Mouse (Mus musculus) adrenal gland, adult 18-20 months (tissue): ENCODE measurements at regions not wholly inside any gene's neighbourhood (a gene's known extent, or its start where the extent isn't known, plus 50 kb on each side); places are given as distances from the start of the nearest gene placed in this dataset.

ENCODE experiments used
- DNase-seq, 2 experiments: peaks; one replicate each; pipeline ENCODE4 v3.0.0; 2021 to 2022; ENCODE audit warnings: low spot score in 2 of 2

DNA sequence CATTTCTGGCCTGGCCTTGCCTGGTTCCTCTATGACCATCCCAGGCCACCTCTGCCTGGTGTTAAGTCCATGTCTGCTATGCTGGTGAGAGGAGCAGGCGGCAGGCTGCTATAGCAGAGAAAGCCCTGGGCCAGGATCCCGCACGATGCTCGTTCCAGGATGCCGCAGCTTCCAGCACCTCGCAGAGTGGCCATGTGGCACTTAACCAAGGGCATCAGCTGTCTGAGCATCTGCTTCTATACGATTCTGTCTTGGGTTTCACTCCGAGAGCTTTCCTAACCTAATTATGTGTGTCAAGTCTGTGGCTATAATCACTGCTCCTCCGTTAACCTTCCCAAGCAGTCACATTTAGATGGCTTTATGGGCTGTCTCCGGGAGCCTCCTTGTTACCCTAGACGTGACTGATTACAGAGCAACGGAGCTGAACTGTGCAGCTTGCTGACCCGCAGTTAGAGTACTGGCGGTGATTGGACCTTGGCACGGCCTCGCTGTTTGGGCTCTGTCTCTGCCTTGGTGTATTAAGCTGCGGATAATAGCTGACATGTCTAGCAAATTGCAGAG is 64.4 kb downstream of the Ackr3 start:
- no peak for DNase-seq

DNA sequence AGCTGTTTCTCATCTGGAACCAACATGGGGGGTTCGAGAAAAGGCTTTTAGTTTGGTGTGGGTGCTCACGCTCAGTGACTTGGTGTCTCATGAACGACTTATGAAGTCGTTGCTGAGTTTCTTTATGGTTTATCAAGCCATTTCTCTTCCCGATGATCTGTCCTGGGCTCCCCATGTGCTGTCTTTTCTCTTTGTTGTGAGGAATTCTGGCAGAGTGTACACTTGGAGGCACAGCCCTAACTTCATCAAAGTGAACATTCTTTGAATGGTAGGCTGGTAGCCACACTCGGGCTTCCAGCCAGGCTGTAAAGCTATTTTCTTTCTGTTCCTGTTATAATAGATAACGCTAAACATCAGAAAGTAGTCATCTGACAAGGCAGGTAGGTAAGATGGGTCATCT is 65.2 kb downstream of the Ackr3 start:
- no peak for DNase-seq

DNA sequence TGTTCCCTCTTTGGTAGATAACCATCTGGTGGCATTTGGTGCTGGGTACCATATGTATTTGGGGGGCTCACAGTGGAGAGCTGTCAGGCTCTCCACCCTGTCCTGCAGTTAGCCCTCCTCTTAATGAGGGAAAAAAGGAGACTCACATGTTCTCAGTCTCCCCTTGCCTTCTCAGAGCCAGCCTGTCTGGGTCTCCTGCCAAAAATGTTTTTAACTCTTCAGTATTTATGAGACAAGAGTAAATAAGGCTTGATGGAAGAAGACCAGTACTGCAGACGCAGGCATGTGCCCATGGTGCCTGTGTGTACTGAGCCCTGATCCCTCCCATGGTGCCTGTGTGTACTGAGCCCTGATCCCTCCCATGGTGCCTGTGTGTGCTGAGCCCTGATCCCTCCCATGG is 66.1 kb downstream of the Ackr3 start:
- no peak for DNase-seq

DNA sequence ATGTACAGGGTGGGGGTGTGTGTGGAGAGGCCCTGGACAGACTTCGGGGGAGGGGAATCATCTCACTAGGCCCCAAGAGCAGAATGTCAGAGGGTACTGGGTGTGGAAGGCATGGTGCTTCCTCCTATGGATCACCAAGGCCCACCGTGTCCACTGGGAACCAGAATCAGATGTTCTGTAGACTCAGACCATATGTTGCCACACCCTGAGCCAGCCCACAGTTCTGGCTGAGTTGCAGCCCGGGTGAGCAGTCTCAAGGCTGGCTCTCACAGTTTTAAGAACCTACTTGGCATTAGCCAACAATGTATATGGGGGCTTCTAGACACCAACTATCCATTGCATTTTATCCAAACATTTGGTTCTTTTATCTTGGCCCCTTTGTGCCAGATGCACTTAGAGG is 67.5 kb downstream of the Ackr3 start:
- no peak for DNase-seq

DNA sequence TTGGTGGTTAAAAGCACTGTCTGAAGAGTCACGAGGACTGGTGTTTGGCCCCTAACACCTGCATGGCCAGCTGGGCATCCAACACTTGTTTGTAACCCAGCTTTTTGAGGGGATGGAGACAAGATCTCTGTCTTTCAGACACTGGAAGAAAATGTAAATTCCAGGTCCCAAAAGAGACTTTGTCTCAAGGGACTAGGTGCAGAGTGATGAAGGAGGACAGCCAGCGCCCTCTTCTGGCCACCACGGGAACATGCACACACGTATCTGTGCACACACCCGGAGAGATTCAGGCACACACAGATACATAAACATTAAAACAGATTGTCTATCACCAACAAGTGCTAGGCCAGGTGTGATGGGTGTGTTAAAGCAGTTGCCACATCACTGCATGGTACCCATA is 68.6 kb downstream of the Ackr3 start:
- no peak for DNase-seq

DNA sequence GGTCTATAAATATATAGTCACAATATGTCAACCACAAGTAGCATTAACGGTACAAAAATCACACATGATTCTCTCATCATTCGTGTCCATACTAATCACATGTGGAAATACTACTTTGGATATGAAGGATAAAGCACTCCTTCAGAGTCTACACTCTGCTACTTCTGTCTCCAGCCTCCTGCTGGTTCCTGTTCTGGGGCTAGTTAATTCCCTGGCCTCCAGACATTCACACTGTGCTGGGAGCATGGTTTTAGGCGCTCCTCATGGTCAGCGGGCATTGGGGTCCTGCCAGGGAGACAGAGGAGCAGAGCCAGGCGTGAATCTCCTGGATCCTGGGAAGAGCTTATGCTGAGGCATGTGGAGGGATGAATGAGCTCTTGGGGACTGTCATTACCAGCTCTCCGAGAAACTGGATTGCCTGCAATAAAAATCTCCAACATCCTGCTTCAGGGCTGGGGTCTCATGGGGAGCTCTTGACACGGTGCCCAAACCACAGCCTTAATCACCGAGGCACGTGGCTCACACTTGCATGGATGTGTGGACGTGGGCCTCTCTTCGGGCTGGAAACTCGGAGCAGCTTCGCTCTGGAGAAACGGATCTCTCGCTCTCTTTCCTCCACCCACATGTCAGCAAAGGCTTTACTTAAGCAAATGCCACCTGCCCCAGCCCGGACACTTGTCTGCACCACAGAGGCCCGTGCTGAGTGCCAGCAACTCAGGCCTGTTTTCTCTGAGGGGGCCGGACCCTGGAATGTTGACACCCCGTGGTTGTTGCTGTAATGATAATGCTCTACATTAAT is 69.2 kb downstream of the Ackr3 start:
- DNase-seq = no peak

DNA sequence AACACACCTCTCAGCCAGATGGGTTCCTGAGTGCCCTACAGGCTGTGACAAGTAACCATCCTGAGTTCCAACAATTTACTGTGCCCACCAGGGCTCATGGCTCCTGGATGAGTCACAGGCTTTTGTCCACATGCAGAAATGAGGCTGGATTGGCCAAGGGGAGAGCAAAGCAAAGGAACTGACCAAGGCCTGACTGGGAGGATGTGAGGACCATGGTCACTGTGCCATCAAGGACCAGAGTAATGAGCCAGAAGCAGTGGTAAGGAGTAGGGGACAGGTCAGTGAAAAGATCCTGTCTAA is 69.8 kb downstream of the Ackr3 start:
- no peak for DNase-seq

DNA sequence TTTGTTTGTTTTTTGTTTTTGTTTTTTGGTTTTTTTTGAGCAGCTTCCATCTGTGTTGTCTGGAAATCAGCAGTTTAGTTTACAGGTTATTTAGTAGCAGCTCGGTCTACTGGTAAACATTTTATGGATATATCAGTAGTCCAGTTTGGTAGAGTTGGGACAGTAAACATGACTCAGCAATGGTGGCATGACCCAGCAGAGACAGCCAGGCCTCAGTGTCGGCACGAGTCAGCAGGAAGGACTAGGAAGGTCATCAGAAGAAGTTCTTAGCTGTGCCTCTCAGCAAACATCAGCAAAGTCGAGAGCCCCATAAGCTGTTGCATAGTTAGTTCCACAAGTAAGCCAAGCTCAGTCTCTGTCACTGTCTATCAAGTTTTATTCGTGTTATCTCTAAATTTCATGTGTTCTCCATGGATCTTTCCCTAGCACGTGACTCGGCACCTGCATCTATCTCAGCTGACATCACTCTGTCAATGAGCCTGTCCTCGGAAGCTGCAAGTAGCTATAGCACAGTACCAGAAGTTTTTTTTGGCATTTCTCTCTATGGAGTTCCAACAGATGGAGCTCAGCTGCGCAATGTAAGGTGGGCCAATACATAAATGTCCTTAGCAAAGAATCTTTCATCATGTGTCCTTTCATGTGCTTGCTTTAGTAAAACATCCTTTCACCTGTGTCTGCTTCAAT is 71.3 kb downstream of the Ackr3 start:
- no peak for DNase-seq

DNA sequence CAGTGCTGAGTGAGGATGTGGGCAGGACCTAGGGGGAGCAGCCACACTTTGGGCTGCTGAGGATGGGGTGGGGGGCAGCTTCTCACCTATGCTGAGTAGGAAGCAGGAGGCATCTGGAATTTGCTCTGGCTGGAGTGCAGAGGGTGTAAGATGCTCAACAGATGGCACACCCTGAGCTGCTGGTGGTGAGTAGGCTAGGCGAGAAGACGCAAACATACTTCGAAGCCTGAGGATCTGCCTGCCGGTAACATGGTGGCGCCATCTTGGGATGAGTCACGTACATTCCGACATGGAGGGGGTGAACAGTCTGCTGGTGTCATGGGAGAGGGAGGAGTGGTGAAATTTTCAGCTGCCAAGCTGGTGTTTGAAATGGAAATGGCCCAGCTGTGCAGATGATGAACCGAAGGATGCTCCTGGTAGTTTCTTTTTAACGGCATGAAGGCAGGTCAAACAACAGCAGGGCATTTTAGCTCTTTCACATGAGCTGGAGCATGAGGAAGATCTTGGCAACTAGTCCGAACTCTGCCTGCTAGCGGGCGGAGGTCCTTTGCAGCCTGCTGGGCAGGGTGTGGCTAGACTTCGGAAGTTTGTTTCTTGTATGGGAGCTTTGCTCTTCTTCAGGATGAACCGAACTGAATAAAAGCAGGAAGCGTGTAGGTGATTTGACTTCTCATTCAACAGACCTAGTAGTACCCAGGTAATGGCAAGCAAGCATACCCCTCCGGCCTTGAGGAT is 72.2 kb downstream of the Ackr3 start:
- DNase-seq = no peak

DNA sequence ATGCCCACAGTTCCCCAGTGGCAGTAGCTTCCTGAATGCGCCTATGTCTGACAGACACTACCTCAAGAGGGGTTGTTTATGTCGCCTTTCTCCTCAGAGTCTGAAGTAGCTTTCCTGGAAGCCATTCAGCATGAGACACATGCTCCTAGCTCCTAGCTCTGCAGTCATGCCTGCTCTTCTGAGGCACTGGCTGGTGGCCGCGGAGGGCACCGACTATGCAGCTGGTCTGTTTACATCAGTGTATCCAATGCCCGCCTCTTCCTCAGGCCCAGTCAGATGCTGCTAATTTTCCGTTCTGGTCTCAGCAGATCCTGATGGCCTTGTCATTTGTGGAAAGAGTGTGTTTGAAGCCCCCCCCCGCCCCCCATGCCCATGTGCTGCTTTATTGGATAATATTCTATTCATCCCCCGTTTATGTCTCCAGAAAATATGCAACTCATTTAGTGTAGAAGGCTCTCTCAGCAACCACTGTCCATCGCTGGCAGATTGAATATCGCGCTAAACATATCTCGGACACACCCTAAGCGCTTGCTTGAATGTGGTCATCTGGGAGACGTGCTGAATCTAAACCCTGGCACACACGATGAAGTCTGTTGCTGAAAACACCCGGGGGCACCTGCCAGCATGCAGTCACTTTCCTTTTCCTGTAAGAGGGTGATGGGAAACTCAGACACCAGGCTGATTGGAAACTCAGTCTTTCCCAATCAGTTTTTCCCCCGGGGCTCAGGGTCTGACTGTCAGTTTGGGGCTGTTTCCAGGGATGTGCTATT is 73.9 kb downstream of the Ackr3 start:
- DNase-seq = no peak

DNA sequence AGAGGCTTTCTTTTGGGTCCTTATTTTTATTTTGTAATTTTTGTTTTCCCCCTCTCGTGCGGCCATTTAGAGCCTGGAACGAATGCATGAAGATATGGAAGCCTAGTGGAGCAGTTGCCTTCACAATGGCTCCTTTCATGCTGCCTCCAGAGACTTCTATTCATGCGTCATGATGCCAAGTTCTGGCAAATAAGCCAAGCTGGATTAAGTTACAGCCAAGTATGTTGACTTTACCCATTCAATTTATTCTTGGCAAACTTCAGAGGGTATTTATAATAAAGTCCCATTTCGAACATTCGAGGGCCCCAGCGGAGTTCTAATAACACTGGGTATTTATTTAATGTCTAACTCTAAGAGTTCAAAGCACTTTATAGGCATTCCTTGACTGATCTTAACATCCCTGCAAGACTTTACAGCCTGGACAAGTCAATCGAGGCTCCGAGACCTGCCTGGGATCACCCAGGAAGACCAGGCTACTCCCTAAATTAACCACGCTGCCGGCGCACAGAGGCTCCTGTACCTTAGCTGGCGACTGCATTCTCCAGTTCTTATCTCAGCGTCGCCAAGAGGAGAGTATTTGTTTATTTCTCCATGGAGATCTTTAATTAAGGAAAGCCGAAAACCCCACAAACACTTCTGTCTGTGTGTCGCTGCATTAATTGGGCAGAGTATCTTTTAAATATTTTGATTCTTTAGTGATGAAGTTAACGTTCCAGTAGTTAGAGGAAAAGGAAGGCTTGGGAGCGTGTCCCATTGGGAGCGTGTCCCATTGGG is 75.5 kb downstream of the Ackr3 start:
- no peak for DNase-seq

DNA sequence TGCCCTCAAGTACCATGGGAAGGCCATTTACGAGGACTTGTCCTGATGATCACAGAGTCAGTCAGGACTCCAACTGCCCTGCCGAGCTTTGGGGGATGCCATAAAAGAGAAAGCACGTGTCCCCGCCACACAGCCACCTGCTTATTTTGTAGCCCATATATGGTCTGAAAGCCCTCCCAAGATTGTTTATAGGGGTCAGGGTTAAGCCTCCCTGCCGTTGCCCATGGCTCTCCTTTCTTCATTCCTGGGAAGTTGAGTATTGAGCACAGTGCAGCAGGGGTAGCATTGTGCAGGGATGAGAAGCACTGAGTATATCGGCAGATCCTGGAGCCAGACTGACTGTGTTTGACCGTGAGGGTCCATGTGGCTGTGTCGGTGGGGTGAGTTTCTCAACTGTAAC is 76.4 kb downstream of the Ackr3 start:
- DNase-seq = no peak

DNA sequence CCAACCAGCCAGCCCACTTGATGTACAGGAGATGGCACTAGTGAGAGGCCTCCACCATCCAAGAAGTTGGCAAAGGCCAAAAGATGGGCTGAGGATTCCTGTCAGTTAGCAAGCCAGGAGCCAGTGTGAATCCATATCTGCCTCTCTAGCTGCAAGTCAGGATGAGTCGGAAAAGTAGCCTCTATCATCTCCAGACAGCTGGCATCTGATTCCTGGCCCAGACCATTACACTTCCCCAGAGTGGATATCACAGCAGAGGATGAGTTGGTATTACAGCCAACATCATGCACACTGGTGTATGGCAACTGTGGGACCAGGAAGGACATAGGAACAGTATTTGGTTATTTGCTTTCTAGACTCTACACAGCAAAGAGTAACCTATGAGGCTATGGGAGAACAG is 77.5 kb downstream of the Ackr3 start:
- DNase-seq = no peak

DNA sequence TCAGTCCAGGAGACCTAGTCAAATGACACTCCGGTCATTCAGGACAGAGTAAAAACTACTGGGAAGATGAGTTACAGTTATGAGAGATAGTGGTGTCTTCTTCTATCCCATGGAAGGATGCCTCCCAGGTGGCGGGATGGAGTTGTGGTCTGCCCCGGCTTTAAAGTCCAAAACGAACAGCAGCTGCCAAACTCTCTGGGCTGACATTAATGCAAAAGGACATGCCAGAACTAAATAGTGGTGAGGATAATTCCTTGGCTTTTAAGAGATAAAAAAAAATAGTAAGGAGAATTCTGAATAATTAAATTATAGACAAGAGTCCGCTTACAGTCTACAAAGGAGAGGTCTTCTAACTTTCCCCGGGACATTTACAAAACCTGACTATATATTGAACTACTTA is 78.2 kb downstream of the Ackr3 start:
- DNase-seq = no peak

DNA sequence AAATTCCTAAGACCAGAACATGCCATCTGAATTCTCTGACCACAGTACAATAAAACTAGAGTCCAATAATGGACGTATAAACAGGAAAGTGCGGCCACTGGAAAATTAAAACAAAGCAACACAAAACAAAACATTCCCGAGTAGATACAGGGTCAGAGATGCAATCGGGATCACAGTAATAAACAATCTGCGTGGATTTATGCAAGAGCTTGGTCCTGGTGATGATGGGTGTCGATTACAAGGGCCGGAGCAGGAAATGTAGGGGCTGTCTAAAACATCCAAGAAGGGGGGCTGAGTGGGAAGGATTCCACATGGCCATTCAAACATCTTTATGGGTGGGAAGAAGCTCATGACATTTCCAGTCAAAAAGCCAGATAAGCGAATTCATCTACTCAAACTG is 78.6 kb downstream of the Ackr3 start:
- no peak for DNase-seq

DNA sequence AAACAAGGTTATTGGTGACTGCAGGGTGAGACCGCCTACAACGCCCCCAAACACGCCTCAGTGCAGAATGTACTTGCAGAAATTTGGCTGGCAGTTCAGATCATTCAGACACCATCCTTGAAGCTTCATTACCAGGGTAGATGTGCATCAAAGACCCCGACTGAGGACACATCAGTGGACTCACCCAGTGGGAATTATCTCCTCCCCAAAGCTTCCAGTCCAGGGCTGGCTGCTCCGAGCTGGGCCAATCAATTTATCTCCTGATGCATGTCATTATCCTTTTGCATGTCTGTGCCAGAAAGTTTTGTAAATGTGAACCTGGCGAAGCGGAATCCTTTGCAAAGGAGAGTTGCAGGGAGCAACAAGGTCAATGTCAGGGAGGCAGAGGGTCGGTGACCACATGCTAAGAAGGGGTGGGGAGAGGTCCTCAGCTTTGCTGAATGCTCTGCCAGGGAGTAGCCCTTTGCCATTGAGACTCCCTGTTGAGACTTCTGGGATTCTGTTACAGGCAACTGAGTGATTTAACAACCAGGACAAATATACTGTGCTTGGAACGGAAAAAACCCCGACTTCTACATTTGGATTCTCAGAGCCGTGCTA is 79.5 kb downstream of the Ackr3 start:
- DNase-seq = no peak

DNA sequence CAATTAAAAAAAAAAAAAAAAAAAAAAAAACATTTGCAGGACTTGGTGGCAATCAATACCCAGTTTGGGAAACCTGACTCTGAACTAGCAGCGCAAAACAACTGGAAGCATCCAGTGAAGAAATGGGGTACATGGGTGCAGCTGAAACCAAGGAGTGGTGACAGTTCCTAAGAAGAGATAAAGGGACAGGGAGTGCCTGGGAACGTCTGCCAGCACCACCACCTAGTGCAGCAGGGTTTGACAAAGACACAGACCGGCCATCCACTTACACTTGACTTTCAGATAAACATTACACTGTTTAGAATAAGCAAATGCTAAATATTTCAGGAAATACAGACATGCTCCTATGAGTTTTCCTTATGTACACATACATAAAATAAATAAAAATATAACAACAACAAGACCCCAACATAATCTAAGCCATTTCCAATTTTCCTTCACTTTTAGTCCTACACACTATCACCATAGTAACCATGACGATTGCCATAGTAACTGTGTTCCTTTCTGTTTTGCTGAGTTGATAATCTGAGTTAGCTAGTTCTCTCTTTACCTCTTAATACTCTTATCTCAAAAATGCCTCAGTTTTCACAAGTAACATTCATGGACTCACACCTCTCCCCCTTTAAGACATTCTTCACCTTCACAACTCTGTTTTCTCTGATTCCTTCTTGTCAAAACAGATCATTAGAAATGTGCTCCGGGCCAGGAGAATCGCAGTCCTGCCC is 80.3 kb downstream of the Ackr3 start:
- DNase-seq = no peak

DNA sequence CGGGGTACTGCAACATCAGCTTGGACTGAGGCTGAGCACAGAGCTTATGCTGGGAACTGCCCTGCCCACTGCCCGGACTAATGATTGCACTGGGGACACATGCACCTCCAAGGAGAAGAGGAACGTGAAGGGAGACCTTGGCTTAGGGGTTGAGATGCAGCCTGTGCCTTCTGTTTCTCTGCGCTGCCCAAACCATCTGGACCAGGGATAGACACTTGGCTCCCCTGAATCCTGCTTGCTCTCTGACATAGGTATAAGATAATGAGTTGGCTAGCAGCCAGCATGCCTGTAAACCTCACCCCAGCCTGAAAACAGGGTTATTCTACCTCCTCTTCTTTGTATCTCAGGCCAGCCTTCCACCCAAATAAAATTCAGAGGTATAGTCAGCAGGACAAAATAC is 81.5 kb downstream of the Ackr3 start:
- DNase-seq = no peak

DNA sequence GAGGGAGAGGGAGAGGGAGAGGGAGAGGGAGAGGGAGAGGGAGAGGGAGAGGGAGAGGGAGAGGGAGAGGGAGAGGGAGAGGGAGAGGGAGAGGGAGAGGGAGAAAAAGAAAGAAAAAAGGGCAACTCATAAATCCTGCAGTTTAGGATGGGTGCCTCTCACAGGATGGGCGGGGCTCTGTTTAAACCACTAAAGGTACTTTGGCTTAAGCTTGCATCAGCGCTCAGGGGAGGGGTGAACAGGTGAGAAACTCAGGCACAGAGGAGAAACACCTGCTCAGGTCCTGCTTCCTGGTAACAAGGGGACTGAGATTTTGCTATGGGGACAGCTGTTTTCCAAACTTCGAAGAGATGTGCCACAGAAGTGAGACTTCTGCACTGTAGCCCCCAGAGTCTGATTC is 83.5 kb downstream of the Ackr3 start:
- DNase-seq = no peak
